Mouse (Mus musculus): ENCODE results near the gene Gtpbp10.
A peak's percentile ranks its signal among the peaks of the same experiment; 100 is the strongest.

Gene Gtpbp10

GRCm38 (mm10) chr5:5559079-5559740, at the start of gene Gtpbp10:
Gene Gtpbp10, minus strand, starts transcription at chr5:5559538.
- DNase-seq (ENCODE audit: extremely low read depth, low read depth) = no peak

GRCm38 (mm10) chr5:5587686-5588085, 28.3 kb upstream of the Gtpbp10 start:
- no peak for DNase-seq (ENCODE audit: extremely low read depth, low read depth)

- DNase-seq (ENCODE audit: extremely low read depth, low read depth) = no peak
These were observed 14.5 kb upstream of the Gtpbp10 start, which contains the start of gene Gm8773 for GRCm38 (mm10) chr5:5573749-5574317. Gene Gm8773, plus strand, starts transcription at chr5:5573799.

GRCm38 (mm10) chr5:5562435-5562834, 3.1 kb upstream of the Gtpbp10 start:
- DNase-seq (ENCODE audit: extremely low read depth, low read depth) = no peak

GRCm38 (mm10) chr5:5561041-5561706, 1.8 kb upstream of the Gtpbp10 start:
- DNase-seq (ENCODE audit: extremely low read depth, low read depth) = no peak

- no peak for DNase-seq (ENCODE audit: extremely low read depth, low read depth)
These were observed 460 bp upstream of the Gtpbp10 start for GRCm38 (mm10) chr5:5559798-5560197.

GRCm38 (mm10) chr5:5551110-5551509, 8.2 kb downstream of the Gtpbp10 start:
- no peak for DNase-seq (ENCODE audit: extremely low read depth, low read depth)

GRCm38 (mm10) chr5:5540385-5540784, 19.0 kb downstream of the Gtpbp10 start:
- no peak for DNase-seq (ENCODE audit: extremely low read depth, low read depth)

GRCm38 (mm10) chr5:5539771-5540170, 19.6 kb downstream of the Gtpbp10 start:
- no peak for DNase-seq (ENCODE audit: extremely low read depth, low read depth)

GRCm38 (mm10) chr5:5536131-5536530, 23.2 kb downstream of the Gtpbp10 start:
- DNase-seq (ENCODE audit: extremely low read depth, low read depth) = no peak

- DNase-seq (ENCODE audit: extremely low read depth, low read depth) = no peak
These were observed 25.5 kb downstream of the Gtpbp10 start for GRCm38 (mm10) chr5:5533656-5534420.

GRCm38 (mm10) chr5:5515411-5515810, 43.9 kb downstream of the Gtpbp10 start:
- DNase-seq (ENCODE audit: extremely low read depth, low read depth) = no peak

- peak; percentile 56 for DNase-seq (ENCODE audit: extremely low read depth, low read depth)
These were observed 44.9 kb downstream of the Gtpbp10 start, which contains the start of gene Cldn12 for GRCm38 (mm10) chr5:5514196-5515076. Gene Cldn12, minus strand, starts transcription at chr5:5514958.

GRCm38 (mm10) chr5:5511401-5511800, 47.9 kb downstream of the Gtpbp10 start:
- no peak for DNase-seq (ENCODE audit: extremely low read depth, low read depth)

GRCm38 (mm10) chr5:5510989-5511388, 48.3 kb downstream of the Gtpbp10 start:
- DNase-seq (ENCODE audit: extremely low read depth, low read depth) = no peak

- no peak for DNase-seq (ENCODE audit: extremely low read depth, low read depth)
These were observed 48.9 kb downstream of the Gtpbp10 start for GRCm38 (mm10) chr5:5510304-5510887.

- DNase-seq (ENCODE audit: extremely low read depth, low read depth) = no peak
These were observed 51.1 kb downstream of the Gtpbp10 start for GRCm38 (mm10) chr5:5508231-5508630.

- DNase-seq (ENCODE audit: extremely low read depth, low read depth) = no peak
These were observed 51.6 kb downstream of the Gtpbp10 start for GRCm38 (mm10) chr5:5507701-5508225.

- no peak for DNase-seq (ENCODE audit: extremely low read depth, low read depth)
These were observed 54.9 kb downstream of the Gtpbp10 start for GRCm38 (mm10) chr5:5504456-5504855.

- DNase-seq (ENCODE audit: extremely low read depth, low read depth) = no peak
These were observed 56.0 kb downstream of the Gtpbp10 start for GRCm38 (mm10) chr5:5503381-5503780.
